Mouse (Mus musculus) forebrain, embryonic 11.5 days (tissue): ENCODE data around the gene Ccdc47. TPM values are rescaled to one million over a fixed set of nuclear protein-coding genes. Genes with fewer than 3 reads are reported as not detected.

Experiments used
- ATAC-seq: fragments of 200-750 bp; cut with Nextera tagmentation; replicated peaks from 2 replicates; pipeline ENCODE4 v1.8.0; 2017; ENCODE audit warnings: moderate TSS enrichment; ENCODE audit not compliant: low FRiP score
- DNase-seq: peaks from one replicate; pipeline ENCODE4 v3.0.0-alpha.2; 2017; ENCODE audit warnings: low spot score
- H3K27ac ChIP-seq: fragments of 300-500 bp; sonication (generic); 2 replicates; pipeline ENCODE4 v1.5.1; 2014; ENCODE audit warnings: low read depth, low read length
- H3K27me3 ChIP-seq: fragments of 300-500 bp; sonication (generic); 2 replicates; pipeline ENCODE4 v1.6.1; 2014; ENCODE audit warnings: mild to moderate bottlenecking, low read length, mixed read lengths; ENCODE audit not compliant: control insufficient read depth, insufficient read depth
- H3K36me3 ChIP-seq: fragments of 300-500 bp; sonication (generic); 2 replicates; pipeline ENCODE4 v1.6.1; 2014; ENCODE audit warnings: mild to moderate bottlenecking, low read length, moderate library complexity, mixed read lengths; ENCODE audit not compliant: control insufficient read depth, insufficient read depth
- H3K4me1 ChIP-seq: fragments of 300-500 bp; sonication (generic); replicated peaks from 2 replicates; pipeline ENCODE4 v1.6.1; 2014; ENCODE audit warnings: low read length, mixed read lengths; ENCODE audit not compliant: control insufficient read depth, insufficient read depth
- H3K4me2 ChIP-seq: fragments of 300-500 bp; sonication (generic); 2 replicates; pipeline ENCODE4 v1.6.1; 2014; ENCODE audit warnings: low read depth, mild to moderate bottlenecking, low read length, moderate library complexity, mixed read lengths; ENCODE audit not compliant: severe bottlenecking
- H3K4me3 ChIP-seq: fragments of 300-500 bp; sonication (generic); 2 replicates; pipeline ENCODE4 v1.5.1; 2014; ENCODE audit warnings: low read depth, low read length
- H3K9ac ChIP-seq: fragments of 300-500 bp; sonication (generic); 2 replicates; pipeline ENCODE4 v1.6.1; 2014; ENCODE audit warnings: low read length
- H3K9me3 ChIP-seq: fragments of 300-500 bp; sonication (generic); 2 replicates; pipeline ENCODE4 v1.6.1; 2016; ENCODE audit warnings: low read length, mixed read lengths; ENCODE audit not compliant: control insufficient read depth
- WGBS: fragments of 180-500 bp; shearing (Covaris S2); extraction: QIAGEN DNeasy Blood & Tissue Kit; methylation state at CpG from one replicate; pipeline ENCODE4 v1.1.7; 2014; 5-methylcytosine and 5-hydroxymethylcytosine counted together
- polyA plus RNA-seq: library from polyadenylated mRNA; unstranded; fragments of >200 nt; fragmentation: Nextera tagmentation; extraction: Ambion mirVana; gene quantifications from 2 replicates; pipeline ENCODE4 v1.2.1, GENCODE M21; 2014

Gene Ccdc47
- polyA plus RNA-seq, 1 experiment from 2014 or later, result 74.1 TPM

GRCm38 (mm10) chr11:106160841-106161721 lies 55.1 kb downstream of the Ccdc47 start, which contains the start of the genes Gm10840 and Limd2:
Gene Gm10840 (plus strand): TSS chr11:106160850.
Gene Limd2 (minus strand): TSS chr11:106160860.
- H3K9me3 ChIP-seq, result no peaks in the 10 kb centered on the region
- H3K27ac ChIP-seq, result peak within 1 kb of the TSS; percentile 99
- H3K9ac ChIP-seq, result peak within 1 kb of the TSS; percentile 95
- ATAC-seq, result peak; percentile 39
- peaks cover 6% of the 10 kb centered on the region; the same call in 1 of the 2 replicates for H3K36me3 ChIP-seq
- 29% methylated on average over 22 of the region's 22 CpGs for WGBS
- H3K27me3 ChIP-seq, result no peaks in the 10 kb centered on the region
- H3K4me2 ChIP-seq, result peak within 1 kb of the TSS; percentile 93
- peak within 1 kb of the TSS; percentile 84 for H3K4me3 ChIP-seq
- peak; percentile 77 for DNase-seq
- H3K4me1 ChIP-seq, result peaks cover 13% of the 10 kb centered on the region

GRCm38 (mm10) chr11:106159921-106160840 lies 56.0 kb downstream of the Ccdc47 start:
- Histone ChIP-seq H3K4me1 (peaks cover 13% of the 10 kb centered on the region), H3K27ac (peak overlapping the region; percentile 99), H3K9ac (peak overlapping the region; percentile 95), H3K9me3 (no peaks in the 10 kb centered on the region), H3K4me3 (peak overlapping the region; percentile 84), H3K27me3 (no peaks in the 10 kb centered on the region), H3K4me2 (peak overlapping the region; percentile 93), H3K36me3 (peaks cover 6% of the 10 kb centered on the region; the same call in 1 of the 2 replicates)
- peak; percentile 74 for ATAC-seq
- DNase-seq, result peak; percentile 93
- 1% methylated on average over 68 of the region's 106 CpGs for WGBS

- Histone ChIP-seq H3K36me3 (peaks cover 6% of the 10 kb centered on the region; the same call in 1 of the 2 replicates), H3K4me1 (peaks cover 13% of the 10 kb centered on the region), H3K27me3 (no peaks in the 10 kb centered on the region), H3K4me2 (peak overlapping the region; percentile 93), H3K9ac (peak overlapping the region; percentile 95), H3K9me3 (no peaks in the 10 kb centered on the region), H3K4me3 (peak overlapping the region; percentile 84), H3K27ac (peak overlapping the region; percentile 99)
- 2% methylated on average over 23 of the region's 25 CpGs for WGBS
- ATAC-seq (peak; percentile 67), DNase-seq (peak; percentile 83)
Observed at GRCm38 (mm10) chr11:106159216-106159920, 56.8 kb downstream of the Ccdc47 start.

GRCm38 (mm10) chr11:106158930-106159215 lies 57.3 kb downstream of the Ccdc47 start:
- Histone ChIP-seq H3K4me3 (peak overlapping the region; percentile 84), H3K27me3 (no peaks in the 10 kb centered on the region), H3K4me1 (peaks cover 13% of the 10 kb centered on the region), H3K27ac (peak overlapping the region; percentile 99), H3K4me2 (peak overlapping the region; percentile 93), H3K9ac (peak overlapping the region; percentile 95), H3K36me3 (peaks cover 6% of the 10 kb centered on the region; the same call in 1 of the 2 replicates), H3K9me3 (no peaks in the 10 kb centered on the region)
- DNase-seq, result no peak
- WGBS, result 48% methylated on average over 9 of the region's 9 CpGs
- peak; percentile 2; the same call in 1 of the 2 replicates for ATAC-seq

- DNase-seq (no peak), ATAC-seq (no peak)
- H3K36me3 ChIP-seq, result peaks cover 6% of the 10 kb centered on the region; the same call in 1 of the 2 replicates
- 64% methylated on average over 14 of the region's 14 CpGs for WGBS
- H3K27me3 ChIP-seq, result no peaks in the 10 kb centered on the region
- no peaks in the 10 kb centered on the region for H3K9me3 ChIP-seq
- H3K27ac ChIP-seq, result 0 out of 2 replicates have a peak overlapping the region, but pooled peaks have one; percentile 25
- peaks cover 13% of the 10 kb centered on the region for H3K4me1 ChIP-seq
- peak overlapping the region; percentile 84 for H3K4me3 ChIP-seq
- H3K4me2 ChIP-seq, result peak overlapping the region; percentile 93
- peak overlapping the region; percentile 95 for H3K9ac ChIP-seq
Observed at GRCm38 (mm10) chr11:106158081-106158929, 57.8 kb downstream of the Ccdc47 start.

GRCm38 (mm10) chr11:106157154-106157553 lies 59.0 kb downstream of the Ccdc47 start:
- Histone ChIP-seq H3K4me2 (no peak overlapping the region), H3K27ac (no peak overlapping the region), H3K36me3 (peaks cover 6% of the 10 kb centered on the region; the same call in 1 of the 2 replicates), H3K9me3 (no peaks in the 10 kb centered on the region), H3K4me1 (peaks cover 13% of the 10 kb centered on the region), H3K9ac (no peak overlapping the region), H3K27me3 (no peaks in the 10 kb centered on the region), H3K4me3 (no peak overlapping the region)
- ATAC-seq, result no peak
- 96% methylated on average over 7 of the region's 7 CpGs for WGBS
- no peak for DNase-seq

GRCm38 (mm10) chr11:106156257-106156656 lies 59.9 kb downstream of the Ccdc47 start:
- no peak for ATAC-seq
- 79% methylated on average over 1 of the region's 1 CpGs for WGBS
- no peak for DNase-seq
- no peak overlapping the region for H3K27ac ChIP-seq
- no peaks in the 10 kb centered on the region for H3K9me3 ChIP-seq
- no peak overlapping the region for H3K4me2 ChIP-seq
- peaks cover 6% of the 10 kb centered on the region; the same call in 1 of the 2 replicates for H3K36me3 ChIP-seq
- H3K9ac ChIP-seq, result no peak overlapping the region
- H3K4me3 ChIP-seq, result no peak overlapping the region
- peaks cover 12% of the 10 kb centered on the region for H3K4me1 ChIP-seq
- no peaks in the 10 kb centered on the region for H3K27me3 ChIP-seq
